Mouse (Mus musculus) neural tube, embryonic 11.5 days (tissue): ENCODE results near the gene Pdk3. TPM values are rescaled to one million over a fixed set of nuclear protein-coding genes. Genes with fewer than 3 reads are reported as not detected.

ENCODE experiments used
- ATAC-seq: fragments of 200-750 bp; cut with Nextera tagmentation; 2 replicates; pipeline ENCODE4 v1.8.0; 2017; ENCODE audit warnings: moderate number of reproducible peaks, mild to moderate bottlenecking, moderate TSS enrichment, moderate library complexity; ENCODE audit not compliant: insufficient read depth, low FRiP score, low TSS enrichment
- DNase-seq: peaks from one replicate; pipeline ENCODE4 v3.0.0-alpha.2; 2015; ENCODE audit warnings: low spot score
- H3K27ac ChIP-seq: fragments of 300-500 bp; sonication (generic); 2 replicates; pipeline ENCODE4 v1.5.1; 2014; ENCODE audit warnings: low read depth, mild to moderate bottlenecking, low read length
- H3K27me3 ChIP-seq: fragments of 300-500 bp; sonication (generic); 2 replicates; pipeline ENCODE4 v1.6.1; 2014; ENCODE audit warnings: mild to moderate bottlenecking, low read length, mixed read lengths; ENCODE audit not compliant: control insufficient read depth, insufficient read depth
- H3K36me3 ChIP-seq: fragments of 300-500 bp; sonication (generic); 2 replicates; pipeline ENCODE4 v1.6.1; 2014; ENCODE audit warnings: mild to moderate bottlenecking, low read length, moderate library complexity, mixed read lengths; ENCODE audit not compliant: control insufficient read depth, insufficient read depth
- H3K4me1 ChIP-seq: fragments of 300-500 bp; sonication (generic); 2 replicates; pipeline ENCODE4 v1.6.1; 2014; ENCODE audit warnings: low read length, mixed read lengths; ENCODE audit not compliant: control insufficient read depth, insufficient read depth
- H3K4me2 ChIP-seq: fragments of 300-500 bp; sonication (generic); 2 replicates; pipeline ENCODE4 v1.6.1; 2014; ENCODE audit warnings: low read depth, mild to moderate bottlenecking, moderate library complexity
- H3K4me3 ChIP-seq: fragments of 300-500 bp; sonication (generic); 2 replicates; pipeline ENCODE4 v1.5.1; 2014; ENCODE audit warnings: low read depth, low read length
- H3K9ac ChIP-seq: fragments of 300-500 bp; sonication (generic); 2 replicates; pipeline ENCODE4 v1.6.1; 2014; ENCODE audit warnings: mild to moderate bottlenecking, low read length
- H3K9me3 ChIP-seq: fragments of 300-500 bp; sonication (generic); 2 replicates; pipeline ENCODE4 v1.6.1; 2016; ENCODE audit warnings: low read length; ENCODE audit not compliant: control insufficient read depth
- WGBS: fragments of 180-500 bp; shearing (Covaris S2); extraction: QIAGEN DNeasy Blood & Tissue Kit; methylation state at CpG from one replicate; pipeline ENCODE4 v1.1.7; 2014; 5-methylcytosine and 5-hydroxymethylcytosine counted together
- polyA plus RNA-seq: library from polyadenylated mRNA; unstranded; fragments of >200 nt; fragmentation: Nextera tagmentation; extraction: Ambion mirVana; gene quantifications from 2 replicates; pipeline ENCODE4 v1.2.1, GENCODE M21; 2014

Gene Pdk3
- polyA plus RNA-seq, 1 experiment from 2014 or later: 67.6 TPM

GRCm38 (mm10) chrX:93732407-93732806 lies 99.6 kb downstream of the Pdk3 start:
- no peak overlapping the region for H3K4me3 ChIP-seq
- H3K4me2 ChIP-seq: no peak overlapping the region
- DNase-seq (no peak), ATAC-seq (no peak)
- H3K9me3 ChIP-seq: no peaks in the 10 kb centered on the region
- H3K4me1 ChIP-seq: no peaks in the 10 kb centered on the region
- H3K27me3 ChIP-seq: no peaks in the 10 kb centered on the region
- no peak overlapping the region for H3K27ac ChIP-seq
- no peak overlapping the region for H3K9ac ChIP-seq
- no peaks in the 10 kb centered on the region for H3K36me3 ChIP-seq

- ATAC-seq (no peak), DNase-seq (no peak)
- Histone ChIP-seq H3K4me1 (no peaks in the 10 kb centered on the region), H3K9me3 (no peaks in the 10 kb centered on the region), H3K4me3 (no peak overlapping the region), H3K4me2 (no peak overlapping the region), H3K27ac (no peak overlapping the region), H3K9ac (no peak overlapping the region), H3K27me3 (no peaks in the 10 kb centered on the region), H3K36me3 (no peaks in the 10 kb centered on the region)
- 76% methylated on average over 8 of the region's 8 CpGs for WGBS
Observed at GRCm38 (mm10) chrX:93730854-93731253, 101.1 kb downstream of the Pdk3 start.

- no peak for DNase-seq
- H3K9me3 ChIP-seq: no peaks in the 10 kb centered on the region
- H3K4me3 ChIP-seq: no peak overlapping the region
- H3K4me1 ChIP-seq: no peaks in the 10 kb centered on the region
- H3K9ac ChIP-seq: no peak overlapping the region
- no peak overlapping the region for H3K27ac ChIP-seq
- H3K27me3 ChIP-seq: no peaks in the 10 kb centered on the region
- no peak overlapping the region for H3K4me2 ChIP-seq
- H3K36me3 ChIP-seq: no peaks in the 10 kb centered on the region
- ATAC-seq: no peak
- 97% methylated on average over 1 of the region's 1 CpGs for WGBS
Observed at GRCm38 (mm10) chrX:93729529-93729928, 102.5 kb downstream of the Pdk3 start.

Other genes with a start within 250 kb of the Pdk3 start
- gene Pola1, start 200.0 kb downstream of the Pdk3 start, polyA plus RNA-seq: 19.2 and 21.2 TPM in 2 replicates
- gene Pcyt1b, start 177.3 kb downstream of the Pdk3 start, polyA plus RNA-seq: 9.6 and 10.9 TPM in 2 replicates
- gene AU015836, start 136.5 kb upstream of the Pdk3 start, polyA plus RNA-seq: not detected in 2 replicates